Mouse (Mus musculus): ENCODE results near the gene Enpp3.

Gene Enpp3

DNA sequence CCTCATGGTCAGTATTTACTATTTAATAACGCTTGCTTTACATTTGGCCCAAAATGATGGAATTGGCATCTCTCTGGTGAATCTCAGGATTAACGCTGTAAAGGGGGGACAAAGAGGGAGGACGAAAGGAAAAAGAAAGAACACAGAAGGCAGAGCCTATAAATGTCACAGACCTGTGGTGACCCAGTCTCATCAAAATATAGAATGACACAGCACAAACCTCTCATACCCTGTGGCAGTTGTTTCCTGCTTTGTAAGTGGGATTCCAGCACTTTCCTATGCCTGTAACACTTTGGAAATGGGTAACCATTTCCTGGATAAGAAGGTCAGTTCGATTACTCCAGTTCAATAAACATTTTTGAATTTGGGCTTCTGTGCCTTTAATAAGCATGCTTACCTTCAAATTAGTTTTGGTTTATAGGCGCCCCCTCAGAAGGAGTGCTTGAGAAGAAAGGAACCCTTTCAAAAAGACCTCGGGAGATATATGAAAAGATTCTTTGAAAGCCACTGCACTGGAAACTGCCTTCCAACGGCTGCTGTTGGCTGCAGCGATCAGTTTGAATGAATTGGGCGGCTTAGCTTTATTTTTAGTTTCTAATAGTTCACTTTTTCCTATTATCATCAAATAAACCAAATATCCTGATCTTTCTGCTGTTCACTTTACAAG is 87.6 kb downstream of the Enpp3 start:
- no peak for DNase-seq

DNA sequence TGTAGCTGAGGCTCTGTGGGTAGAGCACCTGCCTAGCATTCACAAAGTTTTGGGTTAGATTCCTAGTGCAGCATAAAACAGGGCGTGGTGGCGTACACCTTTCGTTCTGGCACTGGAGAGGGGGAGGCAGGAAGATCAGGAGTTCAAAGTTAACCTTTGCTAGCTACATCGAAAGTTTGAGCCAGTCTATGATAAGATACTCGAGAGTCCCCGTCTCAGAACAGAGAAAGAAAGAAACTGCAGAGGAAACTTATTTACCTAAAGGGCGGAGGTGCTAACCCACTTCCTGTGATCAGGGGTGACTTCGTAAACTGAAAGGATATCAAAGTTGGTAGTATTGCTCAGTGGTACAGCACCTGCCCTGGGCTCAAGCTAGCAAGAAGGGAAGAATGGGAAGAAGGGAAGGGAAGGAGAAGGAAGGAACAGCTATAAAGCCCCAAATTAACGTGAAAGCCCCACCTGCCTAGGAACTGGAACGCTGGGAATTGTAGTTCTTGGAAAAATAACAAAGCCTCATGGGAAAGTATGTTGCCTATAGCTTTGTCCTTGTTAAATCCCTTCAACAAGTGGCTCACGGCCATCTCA is 88.3 kb downstream of the Enpp3 start:
- no peak for DNase-seq

DNA sequence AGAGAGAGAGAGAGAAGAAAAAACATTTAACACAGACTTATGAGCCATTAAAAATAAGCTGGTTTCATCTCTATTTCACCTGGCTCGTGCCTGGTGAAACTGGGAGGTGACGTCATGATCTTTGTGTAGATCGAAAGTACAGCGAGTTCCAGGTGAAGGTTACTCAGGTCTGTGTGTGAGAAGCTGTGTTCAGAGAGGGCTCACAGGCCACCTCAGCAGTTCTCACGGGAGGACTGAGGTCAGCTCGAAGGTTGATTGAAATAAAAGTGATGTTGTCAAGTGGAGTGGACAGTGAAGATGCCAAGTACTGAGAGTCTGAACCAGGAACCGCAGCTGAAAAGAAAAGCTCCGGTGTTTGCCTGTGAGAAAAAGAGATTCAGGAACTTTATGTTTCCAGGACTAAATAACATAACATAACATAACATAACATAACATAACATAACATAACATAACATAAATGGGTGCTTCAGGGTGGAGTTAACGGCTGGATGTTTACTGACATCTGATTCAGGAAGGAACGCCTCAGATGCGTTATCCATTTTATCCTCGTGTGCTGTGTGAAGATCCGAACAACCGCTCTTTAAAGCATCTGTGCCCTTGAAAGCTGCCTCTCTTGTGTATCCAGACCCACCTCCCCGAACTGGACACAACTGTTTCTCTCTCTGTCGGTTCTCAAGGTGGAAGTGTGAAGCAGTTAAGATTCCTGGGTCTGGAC is 88.9 kb downstream of the Enpp3 start:
- DNase-seq, result no peak

DNA sequence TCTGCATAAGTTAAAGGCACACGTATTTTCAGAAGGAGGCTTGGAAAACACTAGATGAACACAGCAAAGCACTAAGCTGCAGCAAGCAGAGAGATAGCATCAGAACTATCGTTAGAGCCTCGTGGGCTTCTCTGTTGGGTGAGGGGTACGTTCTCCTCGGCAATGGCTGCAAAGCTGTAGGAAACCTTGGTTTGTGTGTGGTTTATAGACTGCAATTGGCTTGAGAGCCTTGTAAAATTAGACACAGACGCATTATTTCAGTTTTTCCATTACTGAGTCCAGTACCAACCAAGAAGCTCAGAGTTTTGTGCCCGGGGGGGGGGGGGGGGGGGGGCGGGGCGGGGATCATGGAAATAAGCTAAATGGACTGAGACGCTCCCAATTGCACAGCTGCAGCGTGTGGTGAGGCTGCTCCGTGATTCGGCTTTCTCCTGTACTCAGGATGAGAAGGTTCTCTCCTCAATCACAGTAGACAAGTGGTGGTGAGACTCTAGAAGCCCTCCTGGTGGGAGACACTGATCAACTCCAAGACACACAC is 99.6 kb downstream of the Enpp3 start:
- DNase-seq, result no peak

DNA sequence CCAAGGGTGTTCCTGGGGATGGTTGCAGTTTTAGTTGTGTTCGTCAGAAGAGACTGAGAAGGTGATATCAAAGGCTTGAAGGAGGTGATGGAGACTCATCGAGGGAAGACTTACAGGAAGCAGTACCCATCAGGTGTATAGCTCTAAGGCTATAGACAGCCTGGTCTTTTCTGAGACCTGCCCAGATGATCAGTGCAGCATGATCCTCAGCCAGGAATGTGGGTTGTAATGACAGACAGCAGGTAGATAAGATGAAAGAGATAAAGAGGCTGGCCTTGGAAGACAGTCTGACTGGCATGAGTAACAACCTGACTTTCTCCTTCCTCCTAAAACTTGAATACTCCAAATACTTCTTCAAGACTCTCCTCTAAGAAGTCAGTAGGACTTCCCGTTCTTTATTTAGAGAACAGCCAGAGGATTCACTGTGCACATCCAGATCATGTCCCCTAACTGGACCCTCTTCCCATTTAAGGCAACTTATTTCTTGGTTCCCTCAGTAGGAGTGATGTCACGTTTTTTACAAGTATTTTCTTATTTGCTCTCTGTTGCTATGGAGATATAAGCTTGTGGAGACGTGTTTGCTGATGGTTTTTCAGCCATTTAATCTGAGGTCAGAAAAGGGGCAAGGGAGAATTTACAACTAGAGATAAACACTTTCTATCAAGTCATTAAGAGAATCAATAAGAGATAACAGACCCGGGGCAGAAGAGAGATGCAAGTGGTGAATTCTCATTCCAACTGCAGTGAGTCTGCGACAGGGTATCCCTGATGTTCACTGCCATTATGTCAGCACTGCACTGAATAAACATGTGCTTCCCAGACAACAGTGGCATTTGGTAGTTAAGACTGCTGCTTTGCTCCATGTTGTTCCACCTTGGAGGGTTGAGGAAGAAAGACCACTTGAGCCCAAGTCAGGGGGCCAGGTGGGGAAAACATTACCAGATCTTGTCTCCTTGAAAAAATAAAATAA is 101.1 kb downstream of the Enpp3 start:
- no peak for DNase-seq

DNA sequence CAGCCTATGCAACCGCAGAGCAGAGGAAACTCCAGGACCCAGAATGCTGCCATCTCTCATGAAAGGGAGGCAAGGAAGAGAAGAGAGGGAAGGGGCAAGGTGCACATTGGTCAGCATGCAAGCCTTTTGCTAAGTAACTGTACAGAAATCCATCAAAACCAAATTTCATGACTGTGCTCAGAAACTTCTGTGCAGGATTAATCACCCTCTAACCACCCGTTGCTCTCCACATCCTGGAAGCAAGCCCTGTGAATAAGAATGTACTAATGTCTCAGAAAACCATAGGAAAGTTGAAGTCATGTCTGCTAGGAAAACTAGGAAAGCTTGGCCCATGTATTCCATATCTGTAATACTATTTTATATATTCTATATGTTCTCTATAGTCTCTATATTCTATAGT is 103.5 kb downstream of the Enpp3 start:
- no peak for DNase-seq

DNA sequence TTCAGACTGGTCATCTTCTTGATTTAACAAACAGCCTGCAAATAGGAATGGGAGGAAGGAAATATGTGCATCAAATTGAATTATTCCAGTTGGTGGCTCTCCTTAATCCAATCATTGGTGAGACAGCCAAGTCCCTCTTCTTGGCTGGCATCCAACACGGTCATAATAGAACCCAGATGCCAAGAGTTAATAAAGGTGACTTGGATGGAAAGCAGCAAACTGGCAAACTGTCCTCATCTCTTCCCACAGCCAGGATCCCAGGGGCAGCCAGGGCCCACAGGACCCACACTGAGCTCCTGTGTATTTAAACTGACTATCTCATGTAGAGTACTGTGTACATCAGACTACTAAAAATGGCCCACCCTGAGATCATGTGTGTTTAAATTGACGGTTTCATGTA is 104.2 kb downstream of the Enpp3 start:
- DNase-seq, result no peak

DNA sequence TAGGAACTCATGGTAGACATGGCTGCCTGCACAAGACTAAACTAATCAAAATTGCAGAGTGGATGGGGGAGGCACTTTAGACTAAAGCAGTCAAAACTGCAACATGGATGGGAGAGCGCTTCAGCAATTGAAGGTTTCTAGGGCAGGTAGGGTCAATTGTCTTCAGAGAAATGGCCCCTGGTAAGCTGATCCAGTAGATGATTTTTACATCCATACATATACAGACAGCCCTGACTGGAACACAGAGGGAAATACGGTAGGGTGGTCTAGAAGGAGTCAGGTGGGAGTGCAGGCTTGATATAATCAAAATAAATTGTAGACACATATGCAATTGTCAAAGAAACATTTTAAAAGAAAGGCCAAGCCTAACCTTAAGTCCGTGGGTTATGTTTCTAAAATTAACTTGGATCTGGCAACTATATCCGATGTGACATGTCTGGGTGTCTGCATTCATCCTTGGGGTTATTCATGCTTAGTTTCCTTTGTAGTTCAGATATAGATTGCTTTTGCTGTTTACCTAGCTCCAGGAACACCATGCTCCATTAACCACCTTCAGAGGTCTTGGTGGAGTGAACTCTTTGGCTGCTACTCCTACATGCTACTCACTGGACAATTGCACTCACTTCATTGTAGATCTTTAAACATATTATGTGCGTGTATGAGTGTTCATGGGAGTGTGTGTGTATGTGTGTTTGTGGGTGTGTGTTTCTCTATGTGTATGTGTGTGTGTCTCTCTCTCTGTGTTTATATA is 107.4 kb downstream of the Enpp3 start:
- no peak for DNase-seq

DNA sequence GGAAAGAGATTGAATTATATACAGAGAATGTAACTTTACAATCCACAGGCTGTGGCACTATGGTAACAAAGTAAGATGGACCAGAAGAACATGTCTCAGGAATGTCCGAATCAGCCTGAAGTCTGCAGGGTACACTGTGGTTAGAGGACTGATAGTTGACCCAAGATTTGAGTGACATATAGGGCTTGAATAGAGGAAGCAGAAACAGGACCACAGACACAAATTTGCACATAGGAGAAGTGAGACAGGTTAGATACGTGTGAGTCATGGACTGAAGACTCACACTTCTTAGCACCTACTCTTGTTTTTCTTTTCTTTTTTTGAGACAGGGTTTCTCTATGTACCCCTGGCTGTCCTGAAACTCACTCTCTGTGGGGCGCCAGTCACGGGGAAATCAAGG is 115.1 kb downstream of the Enpp3 start:
- DNase-seq, result no peak

DNA sequence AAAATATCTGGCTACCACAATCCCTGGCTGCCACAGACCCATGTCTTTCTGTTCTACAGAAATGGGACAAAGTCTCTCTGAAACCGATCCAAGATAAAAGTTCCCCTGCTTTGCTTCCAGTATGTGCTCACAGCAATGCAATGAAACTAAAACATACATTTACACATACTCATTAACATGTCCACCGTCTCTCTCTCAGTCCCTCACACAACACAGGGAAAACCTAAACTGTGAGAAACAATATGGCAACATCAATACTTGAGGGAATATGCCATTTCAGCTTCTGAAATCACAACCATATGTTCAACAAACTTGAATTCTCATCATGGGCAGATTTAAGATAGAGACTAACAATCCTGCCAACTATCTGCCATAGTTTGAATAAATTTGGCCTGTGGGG is 117.4 kb downstream of the Enpp3 start:
- DNase-seq, result no peak

Measured in cerebellum, adult 9-10 months (tissue).